Mouse (Mus musculus) intestine, embryonic 16.5 days (tissue): ENCODE measurements around the gene Ewsr1. TPM values are rescaled to one million over a fixed set of nuclear protein-coding genes. Genes with fewer than 3 reads are reported as not detected.

Experiments
- ATAC-seq: fragments of 200-750 bp; cut with Nextera tagmentation; 2 replicates; pipeline ENCODE4 v1.8.0; 2017; ENCODE audit warnings: moderate TSS enrichment, moderate library complexity
- H3K27ac ChIP-seq: fragments of 300-500 bp; sonication (generic); 2 replicates; pipeline ENCODE4 v1.5.1; 2014; ENCODE audit warnings: mild to moderate bottlenecking, low read length
- H3K27me3 ChIP-seq: fragments of 300-500 bp; sonication (generic); replicated peaks from 2 replicates; pipeline ENCODE4 v1.6.1; 2014; ENCODE audit warnings: low read length, control low read depth, mixed read lengths; ENCODE audit not compliant: control insufficient read depth, insufficient read depth
- H3K36me3 ChIP-seq: fragments of 300-500 bp; sonication (generic); 2 replicates; pipeline ENCODE4 v1.6.1; 2014; ENCODE audit warnings: low read length, control low read depth; ENCODE audit not compliant: control insufficient read depth, insufficient read depth
- H3K4me1 ChIP-seq: fragments of 300-500 bp; sonication (generic); 2 replicates; pipeline ENCODE4 v1.6.1; 2014; ENCODE audit warnings: low read length, control low read depth, mixed read lengths; ENCODE audit not compliant: control insufficient read depth, insufficient read depth
- H3K4me2 ChIP-seq: fragments of 300-500 bp; sonication (generic); 2 replicates; pipeline ENCODE4 v1.6.1; 2014; ENCODE audit warnings: low read depth, low read length, control low read depth
- H3K4me3 ChIP-seq: fragments of 300-500 bp; sonication (generic); 2 replicates; pipeline ENCODE4 v1.5.1; 2014; ENCODE audit warnings: mild to moderate bottlenecking, low read length
- H3K9ac ChIP-seq: fragments of 300-500 bp; sonication (generic); 2 replicates; pipeline ENCODE4 v1.6.1; 2014; ENCODE audit warnings: low read depth, low read length
- H3K9me3 ChIP-seq: fragments of 300-500 bp; sonication (generic); 2 replicates; pipeline ENCODE4 v1.6.1; 2016; ENCODE audit warnings: low read length, control low read depth; ENCODE audit not compliant: control insufficient read depth
- WGBS: fragments of 180-500 bp; shearing (Covaris S2); extraction: QIAGEN DNeasy Blood & Tissue Kit; methylation state at CpG from one replicate; pipeline ENCODE4 v1.1.7; 2014; 5-methylcytosine and 5-hydroxymethylcytosine counted together
- polyA plus RNA-seq: library from polyadenylated mRNA; unstranded; fragments of >200 nt; fragmentation: Nextera tagmentation; extraction: Ambion mirVana; gene quantifications from 2 replicates; pipeline ENCODE4 v1.2.1, GENCODE M21; 2015

Ewsr1 gene
- polyA plus RNA-seq, 1 experiment from 2014 or later, result 529 TPM

GRCm38 (mm10) chr11:5075760-5076159 is 23.3 kb downstream of the Ewsr1 start:
- Histone ChIP-seq H3K9me3 (no peaks in the 10 kb centered on the region), H3K4me2 (no peak overlapping the region), H3K27me3 (no peaks in the 10 kb centered on the region), H3K9ac (no peak overlapping the region), H3K4me3 (no peak overlapping the region), H3K36me3 (peaks cover 28% of the 10 kb centered on the region), H3K27ac (no peak overlapping the region), H3K4me1 (no peaks in the 10 kb centered on the region)
- no peak for ATAC-seq

DNA sequence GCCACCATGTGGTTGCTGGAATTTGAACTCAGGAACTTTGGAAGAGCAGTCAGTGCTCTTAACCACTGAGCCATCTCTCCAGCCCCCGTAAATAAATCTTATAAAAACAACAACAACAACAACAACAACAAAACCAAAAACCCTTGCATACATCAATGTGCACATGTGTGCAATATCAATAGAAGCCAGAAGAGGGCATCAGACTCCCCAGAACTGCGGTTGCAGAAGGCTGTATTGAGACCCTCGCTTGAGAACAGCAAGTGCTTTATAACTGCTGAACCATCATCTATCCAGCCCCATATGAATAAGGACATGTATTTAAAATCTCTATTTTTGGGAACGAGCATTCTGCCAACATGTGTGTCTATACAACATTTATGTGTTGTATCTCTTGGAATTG is 24.2 kb downstream of the Ewsr1 start:
- Histone ChIP-seq H3K27me3 (no peaks in the 10 kb centered on the region), H3K36me3 (peaks cover 29% of the 10 kb centered on the region), H3K9ac (no peak overlapping the region), H3K9me3 (no peaks in the 10 kb centered on the region), H3K27ac (no peak overlapping the region), H3K4me1 (no peaks in the 10 kb centered on the region), H3K4me3 (no peak overlapping the region), H3K4me2 (no peak overlapping the region)
- no peak for ATAC-seq
- WGBS, result 72% methylated on average over 4 of the region's 4 CpGs

GRCm38 (mm10) chr11:5068126-5068971 is 30.7 kb downstream of the Ewsr1 start:
- WGBS, result 80% methylated on average over 9 of the region's 9 CpGs
- Histone ChIP-seq H3K4me1 (peaks cover 12% of the 10 kb centered on the region; the same call in 1 of the 2 replicates), H3K36me3 (peaks cover 31% of the 10 kb centered on the region), H3K4me3 (no peak overlapping the region), H3K9me3 (no peaks in the 10 kb centered on the region), H3K27me3 (no peaks in the 10 kb centered on the region), H3K4me2 (no peak overlapping the region), H3K27ac (no peak overlapping the region), H3K9ac (no peak overlapping the region)
- no peak for ATAC-seq

- H3K9ac ChIP-seq, result no peak overlapping the region
- ATAC-seq, result no peak
- peaks cover 24% of the 10 kb centered on the region for H3K4me1 ChIP-seq
- H3K4me2 ChIP-seq, result no peak overlapping the region
- H3K36me3 ChIP-seq, result peaks cover 20% of the 10 kb centered on the region
- H3K27ac ChIP-seq, result no peak overlapping the region
- no peak overlapping the region for H3K4me3 ChIP-seq
- no peaks in the 10 kb centered on the region for H3K9me3 ChIP-seq
- H3K27me3 ChIP-seq, result no peaks in the 10 kb centered on the region
Observed at GRCm38 (mm10) chr11:5067063-5067462, 32.0 kb downstream of the Ewsr1 start.

DNA sequence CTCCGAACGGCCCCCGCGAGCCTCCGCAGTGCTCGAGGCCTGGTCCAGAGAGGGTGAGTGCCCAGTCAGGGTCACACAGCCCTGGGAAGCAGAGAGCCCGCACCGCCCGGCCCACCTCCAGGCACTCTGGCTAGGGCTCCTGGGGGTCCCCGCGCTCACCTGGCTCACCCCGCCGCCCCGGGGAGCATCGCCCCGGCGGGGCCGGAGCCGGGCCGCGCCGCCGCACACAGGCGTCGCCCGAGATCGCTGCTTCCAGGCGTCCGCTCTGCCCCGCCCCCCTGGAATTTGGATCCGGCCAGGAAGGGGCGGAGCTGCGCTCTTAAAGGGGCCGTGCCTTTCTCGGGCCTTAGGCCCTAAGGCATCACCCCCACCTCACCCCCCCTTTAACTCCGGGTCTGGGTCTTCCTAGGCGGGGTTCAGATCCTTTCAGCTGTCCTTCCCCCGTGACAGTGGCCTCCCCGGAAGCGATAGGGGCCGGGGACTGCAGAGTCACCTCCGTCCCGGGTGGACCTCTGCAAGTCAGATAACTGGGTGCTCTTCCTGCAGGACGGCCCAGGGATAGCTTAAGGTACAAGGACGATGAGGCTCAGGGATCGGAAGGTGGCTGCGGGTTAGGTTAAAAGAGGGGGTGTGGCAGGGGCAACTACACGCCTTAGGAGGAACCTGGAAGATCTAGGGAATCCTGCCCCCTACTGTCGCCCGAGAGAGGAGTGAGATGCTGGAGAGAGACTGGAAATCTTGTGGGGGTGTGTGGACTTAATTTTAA is 33.8 kb downstream of the Ewsr1 start, which contains the start of gene Gas2l1:
TSS of gene Gas2l1 (minus strand) at position 272 of the 766 bp plus-strand sequence.
- Histone ChIP-seq H3K27ac (peak within 1 kb of the TSS; percentile 72), H3K4me1 (peaks cover 34% of the 10 kb centered on the region)
- WGBS, result 0% methylated on average over 44 of the region's 50 CpGs

DNA sequence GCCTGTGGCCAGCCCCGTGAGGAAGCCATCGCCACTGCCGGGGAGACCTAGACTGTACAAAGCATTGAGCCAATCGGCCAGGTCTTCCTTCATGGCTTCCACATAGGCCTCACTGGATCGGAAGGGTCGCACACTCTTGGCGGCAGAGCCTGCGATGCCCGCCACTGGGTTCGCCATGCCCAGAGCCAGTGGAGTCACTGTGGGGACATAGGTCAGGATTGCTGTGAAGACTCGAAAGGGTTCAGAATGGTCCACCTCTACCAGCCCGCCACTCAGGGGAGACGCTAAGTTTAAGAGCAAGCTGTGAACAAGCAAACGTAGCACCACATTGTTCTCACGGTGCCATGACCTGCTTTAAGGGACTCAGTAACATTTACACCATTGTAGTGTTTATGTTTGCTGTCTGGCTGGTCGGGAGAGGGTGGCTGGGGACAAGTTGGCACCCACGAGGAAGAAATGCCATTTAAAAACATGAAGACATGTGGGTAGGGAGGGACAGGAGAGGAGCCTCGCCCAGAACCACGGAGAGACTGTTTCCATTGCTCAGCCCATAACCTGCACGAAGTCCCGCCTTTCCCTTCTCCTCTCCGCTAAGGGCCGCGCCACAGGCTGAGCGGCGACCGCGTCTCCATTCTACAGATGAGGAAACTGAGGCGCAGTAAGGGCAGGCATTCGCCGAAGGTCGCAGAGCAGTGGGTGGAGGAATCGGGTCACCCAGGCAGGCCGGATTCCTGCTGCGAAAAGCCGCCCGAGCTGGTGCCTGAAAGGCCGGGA is 34.6 kb downstream of the Ewsr1 start:
- peaks cover 20% of the 10 kb centered on the region for H3K27me3 ChIP-seq
- WGBS, result 16% methylated on average over 38 of the region's 38 CpGs
- peak overlapping the region; percentile 85 for H3K9ac ChIP-seq
- H3K9me3 ChIP-seq, result no peaks in the 10 kb centered on the region
- H3K4me3 ChIP-seq, result peak overlapping the region; percentile 67
- no peak overlapping the region; the same call in 1 of the 2 replicates for H3K27ac ChIP-seq
- peak overlapping the region; percentile 81 for H3K4me2 ChIP-seq
- peaks cover 7% of the 10 kb centered on the region for H3K36me3 ChIP-seq
- H3K4me1 ChIP-seq, result peaks cover 38% of the 10 kb centered on the region
- ATAC-seq, result no peak

More for the DNA sequence above, 33.8 kb downstream of the Ewsr1 start, which contains the start of gene Gas2l1:
- H3K4me3 ChIP-seq, result peak within 1 kb of the TSS; percentile 67
- ATAC-seq, result peak; percentile 85
- H3K9me3 ChIP-seq, result no peaks in the 10 kb centered on the region
- peak within 1 kb of the TSS; percentile 85 for H3K9ac ChIP-seq
- H3K27me3 ChIP-seq, result peaks cover 13% of the 10 kb centered on the region; the same call in 1 of the 2 replicates
- peaks cover 8% of the 10 kb centered on the region for H3K36me3 ChIP-seq
- peak within 1 kb of the TSS; percentile 81 for H3K4me2 ChIP-seq

- 66% methylated on average over 30 of the region's 31 CpGs for WGBS
- peaks cover 27% of the 10 kb centered on the region for H3K27me3 ChIP-seq
- no peaks in the 10 kb centered on the region for H3K9me3 ChIP-seq
- peak overlapping the region; percentile 85 for H3K9ac ChIP-seq
- no peaks in the 10 kb centered on the region for H3K36me3 ChIP-seq
- peak overlapping the region; percentile 67 for H3K4me3 ChIP-seq
- no peak for ATAC-seq
- H3K27ac ChIP-seq, result no peak overlapping the region
- H3K4me2 ChIP-seq, result peak overlapping the region; percentile 81
- peaks cover 43% of the 10 kb centered on the region for H3K4me1 ChIP-seq
Observed at GRCm38 (mm10) chr11:5063561-5064281, 35.3 kb downstream of the Ewsr1 start.

DNA sequence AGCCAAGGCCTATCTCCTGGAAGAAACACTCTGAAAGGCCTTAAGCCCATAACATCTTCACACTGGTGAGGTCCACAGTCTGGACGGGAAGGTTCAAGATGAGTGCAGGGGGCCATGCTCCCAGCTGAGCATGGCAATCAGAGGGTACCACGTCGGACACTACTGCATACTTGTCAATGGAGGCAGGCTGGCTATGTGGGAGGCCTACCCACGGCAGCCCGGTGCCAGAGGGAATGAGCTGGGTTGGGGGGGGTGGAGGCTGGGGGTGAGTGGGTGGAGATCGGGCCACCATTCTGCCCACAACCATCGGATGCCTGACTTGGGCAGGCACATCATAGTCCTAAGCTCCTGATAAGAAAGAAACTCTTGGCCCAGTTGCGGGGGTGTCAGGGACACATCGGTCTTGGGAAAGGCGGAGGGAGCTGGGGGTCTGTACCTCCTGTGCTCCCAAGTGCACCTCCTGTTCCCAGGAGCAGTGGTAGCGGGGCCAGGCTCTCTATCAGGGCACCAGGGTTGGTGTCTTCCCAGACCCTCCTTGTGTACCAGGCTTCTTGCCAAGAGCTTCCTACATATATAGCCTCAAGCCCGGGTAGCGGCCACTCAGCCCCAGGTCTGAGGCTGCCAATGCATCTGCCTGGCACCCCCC is 36.1 kb downstream of the Ewsr1 start:
- peaks cover 47% of the 10 kb centered on the region for H3K4me1 ChIP-seq
- H3K4me3 ChIP-seq, result no peak overlapping the region
- no peak overlapping the region for H3K4me2 ChIP-seq
- H3K9me3 ChIP-seq, result no peaks in the 10 kb centered on the region
- peaks cover 29% of the 10 kb centered on the region for H3K27me3 ChIP-seq
- H3K9ac ChIP-seq, result no peak overlapping the region; the same call in 1 of the 2 replicates
- WGBS, result 76% methylated on average over 13 of the region's 13 CpGs
- no peak for ATAC-seq
- no peaks in the 10 kb centered on the region for H3K36me3 ChIP-seq
- no peak overlapping the region for H3K27ac ChIP-seq
